ENCODE assay signal across 10 mouse cellular contexts in the genomic region with DNA sequence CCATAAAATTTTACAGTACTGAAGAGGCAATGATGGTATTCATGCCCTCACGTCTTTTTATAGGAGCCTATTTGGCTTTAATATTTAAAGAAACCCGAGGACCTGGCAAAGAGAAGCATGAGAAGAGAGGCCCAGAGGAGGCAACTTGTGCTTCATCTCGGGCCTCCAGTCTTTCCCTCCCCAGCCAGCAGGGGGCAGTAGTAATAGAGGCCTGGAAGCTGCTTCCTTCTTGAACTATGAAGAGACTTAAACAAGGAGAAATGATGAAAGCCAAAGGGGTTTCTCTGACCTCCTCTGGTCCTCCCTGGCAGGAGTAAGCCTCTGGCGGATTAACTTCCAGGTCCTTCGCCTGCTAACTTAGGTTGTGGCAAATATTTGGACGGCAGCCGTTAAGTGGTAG.
DNase-seq lines count a peak whose midpoint lies in the region; ATAC-seq and TF ChIP-seq lines count a peak whose summit lies in the region.
"Had no signal": no experiment of that assay in that cellular context is flagged by ENCODE, and none has a peak within 500 bp of the region (broad histone marks: within the 10 kb centered on the region; RNA-seq: fewer than 3 reads in every experiment).

No protein-coding gene starts in this region.

- no peaks in the 10 kb centered on the region for H3K9me3 ChIP-seq in heart, embryonic 12.5 days (replicated peaks)
- no peaks in the 10 kb centered on the region for H3K9me3 ChIP-seq in stomach, postnatal 0 days (ENCODE audit: control insufficient read depth, low read length)
- H3K9me3 ChIP-seq: embryonic facial prominence, embryonic 12.5 days; stomach, embryonic 15.5 days had no signal

- peaks cover 2% of the 10 kb centered on the region; the same call in 1 of the 2 replicates for H3K4me1 ChIP-seq in heart, embryonic 12.5 days (replicated peaks)
- no peaks in the 10 kb centered on the region for H3K4me1 ChIP-seq in stomach, postnatal 0 days (replicated peaks; ENCODE audit: control insufficient read depth, insufficient read depth)
- H3K4me1 ChIP-seq: embryonic facial prominence, embryonic 12.5 days; stomach, embryonic 15.5 days had no signal

- peaks cover 8% of the 10 kb centered on the region; the same call in 1 of the 2 replicates for H3K27me3 ChIP-seq in heart, embryonic 12.5 days (replicated peaks)
- H3K27me3 ChIP-seq in stomach, postnatal 0 days (ENCODE audit: control insufficient read depth, insufficient read depth, low read length) = no peaks in the 10 kb centered on the region
- H3K27me3 ChIP-seq: stomach, embryonic 15.5 days had no signal

- no peak for TF ChIP-seq EP300 in stomach, postnatal 0 days (optimal IDR thresholded peaks at IDR 0.05)

- no peak overlapping the region for H3K4me3 ChIP-seq in heart, embryonic 12.5 days
- H3K4me3 ChIP-seq in stomach, postnatal 0 days (ENCODE audit: low read depth, low read length) = no peak overlapping the region
- H3K4me3 ChIP-seq: embryonic facial prominence, embryonic 12.5 days; stomach, embryonic 15.5 days had no signal

- TF ChIP-seq CTCF in stomach, postnatal 0 days (IDR thresholded peaks at IDR 0.05; ENCODE audit: low read depth) = peak; percentile 86

- WGBS in heart, embryonic 12.5 days = 51% methylated on average over 7 of the region's 7 CpGs
- WGBS in stomach, postnatal 0 days = 50% methylated on average over 7 of the region's 7 CpGs

- ATAC-seq in heart, embryonic 12.5 days (ENCODE audit: insufficient number of reproducible peaks, low FRiP score) = no peak
- ATAC-seq in stomach, postnatal 0 days (ENCODE audit: low FRiP score, low TSS enrichment) = no peak

- H3K4me2 ChIP-seq in heart, embryonic 12.5 days = no peak overlapping the region
- H3K4me2 ChIP-seq in stomach, postnatal 0 days (replicated peaks; ENCODE audit: low read depth) = no peak overlapping the region
- H3K4me2 ChIP-seq: embryonic facial prominence, embryonic 12.5 days; stomach, embryonic 15.5 days had no signal

- no peak overlapping the region for H3K9ac ChIP-seq in heart, embryonic 12.5 days
- H3K9ac ChIP-seq in stomach, postnatal 0 days (ENCODE audit: low read length) = no peak overlapping the region
- H3K9ac ChIP-seq: embryonic facial prominence, embryonic 12.5 days; stomach, embryonic 15.5 days had no signal

- peak; percentile 82 to 91 for DNase-seq in heart, adult 18-20 months
- peak; percentile 66 for DNase-seq in ZHBTc4 (ENCODE audit: low read depth, low spot score)
- DNase-seq in cerebellum, postnatal 4 days (ENCODE audit: low spot score in 2 of 2) = peak; percentile 37 to 59
- peak; percentile 86 for DNase-seq in heart, adult 8-10 months (ENCODE audit: low spot score)
- peak; percentile 68 to 77 for DNase-seq in left cerebral cortex, adult 18-20 months (ENCODE audit: low spot score in 2 of 2)
- peak; percentile 73 for DNase-seq in mesoderm, embryonic 11.5 days (ENCODE audit: low read depth, low spot score)
- peak; percentile 77 for DNase-seq in stomach, postnatal 0 days (ENCODE audit: low spot score)

- H3K36me3 ChIP-seq in heart, embryonic 12.5 days = no peaks in the 10 kb centered on the region
- H3K36me3 ChIP-seq in stomach, postnatal 0 days (ENCODE audit: control insufficient read depth, insufficient read depth, low read length) = no peaks in the 10 kb centered on the region
- H3K36me3 ChIP-seq: embryonic facial prominence, embryonic 12.5 days; stomach, embryonic 15.5 days had no signal

- no peak overlapping the region for H3K27ac ChIP-seq in heart, embryonic 12.5 days (ENCODE audit: poor library complexity, severe bottlenecking)
- H3K27ac ChIP-seq in stomach, postnatal 0 days (replicated peaks) = no peak overlapping the region
- H3K27ac ChIP-seq: embryonic facial prominence, embryonic 12.5 days; stomach, embryonic 15.5 days had no signal
